Mouse (Mus musculus): Measurements from ENCODE around the gene Gm20388. TPM values are rescaled to one million over a fixed set of nuclear protein-coding genes. Genes with fewer than 3 reads are reported as not detected.

The Gm20388 gene
- total RNA-seq, 2 experiments from 2014 or later: 2.4 to 2.6 TPM

GRCm38 (mm10) chr8:120259206-120259605 lies 348.6 kb downstream of the Gm20388 start:
- TF ChIP-seq CTCF (IDR thresholded peaks at IDR 0.05): no peak
- DNase-seq (ENCODE audit: extremely low spot score in 1 of 2, low spot score in 2 of 2): no peak
- Histone ChIP-seq H3K4me3 (no peak overlapping the region), H3K27ac (no peak overlapping the region)
- intact Hi-C loops (cut with DNase I): no loop called here

GRCm38 (mm10) chr8:120260677-120261076 lies 350.0 kb downstream of the Gm20388 start:
- Histone ChIP-seq H3K4me3 (no peak overlapping the region), H3K27ac (no peak overlapping the region)
- no peak for TF ChIP-seq CTCF (IDR thresholded peaks at IDR 0.05)
- intact Hi-C loops (cut with DNase I): no loop called here
- no peak for DNase-seq (ENCODE audit: extremely low spot score in 1 of 2, low spot score in 2 of 2)

- no peak for TF ChIP-seq CTCF (IDR thresholded peaks at IDR 0.05)
- intact Hi-C loops (cut with DNase I): no loop called here
- no peak for DNase-seq (ENCODE audit: extremely low spot score in 1 of 2, low spot score in 2 of 2)
- H3K4me3 ChIP-seq: no peak overlapping the region
- no peak overlapping the region for H3K27ac ChIP-seq
Observed at GRCm38 (mm10) chr8:120261338-120262120, 350.9 kb downstream of the Gm20388 start.

GRCm38 (mm10) chr8:120263879-120264278 lies 353.2 kb downstream of the Gm20388 start:
- Histone ChIP-seq H3K4me3 (no peak overlapping the region), H3K27ac (no peak overlapping the region)
- no peak for TF ChIP-seq CTCF (IDR thresholded peaks at IDR 0.05)
- intact Hi-C loops (cut with DNase I): loop anchor here (2.0 kb wide), 1 partner anchor 37 kb away; no protein-coding TSS in a partner anchor
- no peak for DNase-seq (ENCODE audit: extremely low spot score in 1 of 2, low spot score in 2 of 2)

GRCm38 (mm10) chr8:120264388-120264943 lies 353.8 kb downstream of the Gm20388 start:
- no peak overlapping the region for H3K4me3 ChIP-seq
- H3K27ac ChIP-seq: peak overlapping the region; percentile 53; the same call in 1 of the 2 replicates
- intact Hi-C loops (cut with DNase I): loop anchor here (2.0 kb wide), 1 partner anchor 38 kb away; no protein-coding TSS in a partner anchor
- DNase-seq (ENCODE audit: extremely low spot score in 1 of 2, low spot score in 2 of 2): no peak
- TF ChIP-seq CTCF (IDR thresholded peaks at IDR 0.05): no peak

- intact Hi-C loops (cut with DNase I): loop anchor here (1.0 to 5.0 kb wide), 3 partner anchors 38 to 333 kb away; partner anchors contain the start of gene Fam92b
Observed at GRCm38 (mm10) chr8:120264944-120265453, 354.4 kb downstream of the Gm20388 start.

GRCm38 (mm10) chr8:120265471-120265870 lies 354.8 kb downstream of the Gm20388 start:
- no peak overlapping the region for H3K4me3 ChIP-seq
- intact Hi-C loops (cut with DNase I): loop anchor here (1.0 to 5.0 kb wide), 3 partner anchors 39 to 333 kb away; partner anchors contain the start of gene Fam92b
- no peak for DNase-seq (ENCODE audit: extremely low spot score in 1 of 2, low spot score in 2 of 2)
- no peak for TF ChIP-seq CTCF (IDR thresholded peaks at IDR 0.05)
- no peak overlapping the region for H3K27ac ChIP-seq

More at GRCm38 (mm10) chr8:120264944-120265453, 354.4 kb downstream of the Gm20388 start:
- TF ChIP-seq CTCF (IDR thresholded peaks at IDR 0.05): no peak
- peak overlapping the region; percentile 53; the same call in 1 of the 2 replicates for H3K27ac ChIP-seq
- no peak overlapping the region for H3K4me3 ChIP-seq
- peak; percentile 76 to 82 for DNase-seq (ENCODE audit: extremely low spot score in 1 of 2, low spot score in 2 of 2)

GRCm38 (mm10) chr8:120268541-120268980 lies 357.9 kb downstream of the Gm20388 start:
- peak in 1 of 2 experiments; percentile 46 for DNase-seq (ENCODE audit: extremely low spot score in 1 of 2, low spot score in 2 of 2)
- intact Hi-C loops (cut with DNase I): loop anchor here (5.0 kb wide), 1 partner anchor 91 kb away; the partner anchor contains the start of gene Fam92b
- no peak overlapping the region for H3K27ac ChIP-seq
- no peak for TF ChIP-seq CTCF (IDR thresholded peaks at IDR 0.05)
- no peak overlapping the region for H3K4me3 ChIP-seq

- intact Hi-C loops (cut with DNase I): no loop called here
Observed at GRCm38 (mm10) chr8:120270449-120270848, 359.8 kb downstream of the Gm20388 start.

GRCm38 (mm10) chr8:120273430-120273829 lies 362.8 kb downstream of the Gm20388 start:
- DNase-seq (ENCODE audit: extremely low spot score in 1 of 2, low spot score in 2 of 2): no peak
- intact Hi-C loops (cut with DNase I): no loop called here
- Histone ChIP-seq H3K4me3 (no peak overlapping the region), H3K27ac (no peak overlapping the region)
- TF ChIP-seq CTCF (IDR thresholded peaks at IDR 0.05): no peak

More at GRCm38 (mm10) chr8:120270449-120270848, 359.8 kb downstream of the Gm20388 start:
- TF ChIP-seq CTCF (IDR thresholded peaks at IDR 0.05): no peak
- Histone ChIP-seq H3K4me3 (no peak overlapping the region), H3K27ac (no peak overlapping the region)
- peak; percentile 30 to 57 for DNase-seq (ENCODE audit: extremely low spot score in 1 of 2, low spot score in 2 of 2)

GRCm38 (mm10) chr8:120276051-120276890 lies 365.6 kb downstream of the Gm20388 start:
- DNase-seq (ENCODE audit: extremely low spot score in 1 of 2, low spot score in 2 of 2): peak in 1 of 2 experiments; percentile 65
- intact Hi-C loops (cut with DNase I): no loop called here
- no peak for TF ChIP-seq CTCF (IDR thresholded peaks at IDR 0.05)
- peak overlapping the region; percentile 67 for H3K27ac ChIP-seq
- peak overlapping the region; percentile 34 for H3K4me3 ChIP-seq
